In the genomic region with DNA sequence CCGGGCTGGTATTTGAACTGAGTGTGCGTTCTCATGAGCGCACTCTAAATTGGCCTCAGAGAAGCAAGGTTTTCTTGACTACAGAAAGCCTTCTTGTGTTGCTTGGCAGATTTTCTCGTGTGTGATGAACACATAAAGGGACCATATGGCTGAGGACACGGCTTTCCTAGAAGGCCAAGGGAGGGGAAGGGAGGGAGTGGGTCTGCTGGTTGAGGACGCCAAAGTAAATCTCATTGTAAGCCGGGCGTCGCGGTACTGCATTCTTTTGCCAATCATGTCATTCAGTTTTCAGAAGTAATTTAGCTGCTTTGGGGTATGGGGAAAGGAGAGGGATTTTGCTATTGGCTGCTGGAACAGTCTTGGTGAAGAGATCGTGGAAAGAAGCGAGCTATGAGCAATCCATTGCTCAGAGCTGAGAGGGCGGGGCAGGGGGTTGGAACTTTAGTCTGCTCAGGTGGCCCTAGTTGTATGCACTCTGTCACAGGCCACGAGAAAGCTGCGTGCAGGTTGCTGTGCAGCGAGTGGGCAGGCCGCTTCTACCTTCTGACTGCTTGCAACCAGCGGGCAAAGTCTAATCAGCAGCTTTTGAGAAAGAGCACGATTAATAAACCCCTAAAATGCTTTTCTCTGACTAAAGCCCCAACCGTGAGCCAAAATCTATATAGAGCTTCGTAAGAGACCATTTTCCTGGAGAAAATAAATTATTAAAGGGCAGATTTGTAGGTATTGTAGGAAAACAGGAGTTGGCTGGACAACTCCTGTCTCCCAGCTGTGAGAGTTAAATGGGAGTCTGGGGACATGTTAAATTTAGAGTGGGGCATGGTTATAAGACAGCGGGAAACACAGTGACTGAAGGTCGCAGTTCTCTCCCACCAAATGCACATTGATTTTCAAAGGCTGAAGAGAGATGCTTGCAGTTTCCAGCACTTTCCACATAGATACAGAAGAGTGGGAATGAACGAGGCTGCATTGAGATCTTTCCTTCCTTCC, we compare ENCODE assay signal across 11 mouse cellular contexts.
DNase-seq lines count a peak whose midpoint lies in the region; ATAC-seq and TF ChIP-seq lines count a peak whose summit lies in the region.
"Had no signal": no experiment of that assay in that cellular context is flagged by ENCODE, and none has a peak within 500 bp of the region (broad histone marks: within the 10 kb centered on the region; RNA-seq: fewer than 3 reads in every experiment).

No protein-coding gene starts in this region.

- peak overlapping the region; percentile 29 for H3K4me2 ChIP-seq in hindbrain, postnatal 0 days (ENCODE audit: low read depth, low read length)
- H3K4me2 ChIP-seq in midbrain, embryonic 15.5 days, result peak overlapping the region; percentile 25; the same call in 1 of the 2 replicates
- H3K4me2 ChIP-seq: embryonic facial prominence, embryonic 15.5 days; neural tube, embryonic 15.5 days had no signal

- H3K4me3 ChIP-seq in hindbrain, postnatal 0 days (ENCODE audit: low read length), result no peak overlapping the region
- no peak overlapping the region for H3K4me3 ChIP-seq in midbrain, embryonic 15.5 days
- H3K4me3 ChIP-seq: embryonic facial prominence, embryonic 15.5 days; neural tube, embryonic 15.5 days had no signal

- no peaks in the 10 kb centered on the region for H3K36me3 ChIP-seq in hindbrain, postnatal 0 days (ENCODE audit: insufficient read depth, low read length)
- H3K36me3 ChIP-seq in midbrain, embryonic 15.5 days (replicated peaks), result no peaks in the 10 kb centered on the region
- H3K36me3 ChIP-seq: embryonic facial prominence, embryonic 15.5 days; neural tube, embryonic 15.5 days had no signal

- H3K9ac ChIP-seq in hindbrain, postnatal 0 days (replicated peaks; ENCODE audit: low read length), result no peak overlapping the region
- no peak overlapping the region for H3K9ac ChIP-seq in midbrain, embryonic 15.5 days
- H3K9ac ChIP-seq: embryonic facial prominence, embryonic 15.5 days; neural tube, embryonic 15.5 days had no signal

- H3K27me3 ChIP-seq in hindbrain, postnatal 0 days (ENCODE audit: insufficient read depth, low read length), result no peaks in the 10 kb centered on the region
- H3K27me3 ChIP-seq in midbrain, embryonic 15.5 days (replicated peaks), result no peaks in the 10 kb centered on the region
- H3K27me3 ChIP-seq: embryonic facial prominence, embryonic 15.5 days; neural tube, embryonic 15.5 days had no signal

- peak; percentile 47 to 55 for DNase-seq in cerebellum, postnatal 10 days
- no peak for DNase-seq in cerebellum, adult 11-12 months
- peak; percentile 10 for DNase-seq in kidney, postnatal 10 days
- DNase-seq in kidney, adult 9 months, result no peak
- DNase-seq in hindbrain, postnatal 0 days (ENCODE audit: low spot score), result peak; percentile 56
- DNase-seq in gastrocnemius, postnatal 10 days, result no peak
- no peak for DNase-seq in adrenal gland, postnatal 10 days
- DNase-seq: lung, postnatal 4 days had no signal

- 55% methylated on average over 24 of the region's 24 CpGs for WGBS in hindbrain, postnatal 0 days
- WGBS in midbrain, embryonic 15.5 days, result 57% methylated on average over 24 of the region's 24 CpGs

- H3K9me3 ChIP-seq in hindbrain, postnatal 0 days (ENCODE audit: low read length), result no peaks in the 10 kb centered on the region
- no peaks in the 10 kb centered on the region for H3K9me3 ChIP-seq in midbrain, embryonic 15.5 days
- H3K9me3 ChIP-seq: embryonic facial prominence, embryonic 15.5 days; neural tube, embryonic 15.5 days had no signal

- peak; percentile 68 for ATAC-seq in hindbrain, postnatal 0 days
- peak; percentile 33; the same call in 1 of the 2 replicates for ATAC-seq in midbrain, embryonic 15.5 days (replicated peaks)

- no peak overlapping the region for H3K27ac ChIP-seq in hindbrain, postnatal 0 days
- H3K27ac ChIP-seq in midbrain, embryonic 15.5 days, result no peak overlapping the region
- H3K27ac ChIP-seq: embryonic facial prominence, embryonic 15.5 days; neural tube, embryonic 15.5 days had no signal

- no peaks in the 10 kb centered on the region for H3K4me1 ChIP-seq in hindbrain, postnatal 0 days (ENCODE audit: insufficient read depth, low read length)
- peaks cover 4% of the 10 kb centered on the region; the same call in 1 of the 2 replicates for H3K4me1 ChIP-seq in midbrain, embryonic 15.5 days

- TF ChIP-seq CTCF in hindbrain, postnatal 0 days (IDR thresholded peaks at IDR 0.05; ENCODE audit: low read depth), result no peak

Comparison
In these comparisons a context has a peak if more than half of its experiments do, and no peak if none do; other contexts are left out.
1. DNase-seq: peak in cerebellum, postnatal 10 days (2 of 2), kidney, postnatal 10 days (single experiment) and hindbrain, postnatal 0 days (single experiment); none in cerebellum, adult 11-12 months (single experiment), kidney, adult 9 months (single experiment), gastrocnemius, postnatal 10 days (single experiment) and adrenal gland, postnatal 10 days (single experiment).